Mouse (Mus musculus) ZHBTc4 (cell line): ENCODE measurements around the gene Pkd1l3.

Experiments used
- DNase-seq: peaks from one replicate; pipeline ENCODE4 v3.0.0-alpha.2; 2011; ENCODE audit warnings: low read depth, low spot score

The Pkd1l3 gene

DNA sequence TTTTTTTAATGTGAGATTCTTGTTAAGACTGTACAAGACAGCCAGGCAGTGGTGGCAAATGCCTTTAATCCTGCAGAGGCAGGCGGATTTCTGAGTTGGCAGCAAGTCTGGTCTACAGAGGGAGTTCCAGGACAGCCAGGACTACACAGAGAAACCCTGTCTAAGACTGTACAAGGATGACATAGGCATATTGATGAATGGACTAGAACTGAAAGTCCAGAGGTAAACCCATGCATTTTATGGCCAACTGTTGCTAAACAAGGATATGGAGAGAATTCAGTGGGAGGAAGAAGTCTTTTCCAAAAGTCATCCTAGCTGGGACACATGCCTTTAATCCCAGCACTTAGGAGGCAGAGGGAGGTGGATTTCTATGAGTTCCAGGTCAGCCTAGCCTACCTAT is 83.4 kb downstream of the Pkd1l3 start:
- DNase-seq: no peak

DNA sequence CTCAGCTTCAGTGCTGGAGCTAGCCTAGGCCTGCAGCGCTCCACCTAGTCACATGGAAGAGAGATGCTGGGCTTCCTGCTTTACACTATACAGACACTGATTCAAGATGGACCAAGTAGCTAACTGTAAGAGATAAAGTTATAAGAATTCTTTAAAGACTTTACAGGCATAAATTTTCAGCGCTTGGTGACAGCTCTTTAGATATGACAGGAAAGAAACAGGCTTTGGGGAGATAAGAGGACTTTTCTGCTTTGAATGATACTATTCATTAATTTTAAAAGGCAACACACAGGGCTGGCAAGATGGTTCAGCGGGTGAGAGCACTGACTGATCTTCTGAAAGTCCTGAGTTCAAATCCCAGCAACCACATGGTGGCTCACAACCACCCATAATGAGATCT is 84.2 kb downstream of the Pkd1l3 start:
- DNase-seq: no peak

DNA sequence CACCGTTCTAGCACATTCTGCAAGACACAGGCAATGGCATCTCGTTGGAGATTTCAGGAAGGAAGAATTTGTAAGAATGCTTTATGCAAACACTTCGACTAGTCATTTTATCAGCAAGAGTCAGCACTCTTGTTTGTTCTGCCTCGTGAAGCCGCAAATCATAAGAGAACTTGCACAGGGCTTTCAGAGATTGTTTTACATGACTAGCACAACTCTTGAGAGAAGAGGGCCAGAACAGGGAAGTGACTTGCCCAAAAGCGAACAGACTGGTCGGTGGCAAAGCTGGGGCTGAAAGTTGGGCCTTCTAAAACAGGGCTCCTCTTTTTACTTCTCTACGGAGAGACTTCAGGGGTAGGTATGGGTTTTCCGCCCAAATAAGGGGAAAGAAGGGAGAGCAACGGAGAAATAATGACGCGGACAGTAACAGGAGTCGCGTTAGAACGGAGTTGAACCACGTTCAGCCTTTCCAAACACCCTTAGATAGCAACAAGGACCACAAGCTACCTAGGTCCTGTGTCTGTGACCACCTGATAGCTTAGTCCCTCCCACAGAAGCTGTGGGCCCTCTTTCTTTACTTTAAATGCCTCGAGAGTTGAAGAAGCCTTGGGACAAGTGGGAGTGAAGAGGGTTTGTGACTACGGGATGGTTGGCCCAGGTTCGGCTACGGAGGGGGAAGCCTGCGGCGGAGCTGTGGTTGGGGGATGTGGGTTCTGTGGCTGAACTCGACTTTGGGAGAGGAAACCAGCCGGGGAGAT is 90.4 kb downstream of the Pkd1l3 start:
- DNase-seq: no peak

DNA sequence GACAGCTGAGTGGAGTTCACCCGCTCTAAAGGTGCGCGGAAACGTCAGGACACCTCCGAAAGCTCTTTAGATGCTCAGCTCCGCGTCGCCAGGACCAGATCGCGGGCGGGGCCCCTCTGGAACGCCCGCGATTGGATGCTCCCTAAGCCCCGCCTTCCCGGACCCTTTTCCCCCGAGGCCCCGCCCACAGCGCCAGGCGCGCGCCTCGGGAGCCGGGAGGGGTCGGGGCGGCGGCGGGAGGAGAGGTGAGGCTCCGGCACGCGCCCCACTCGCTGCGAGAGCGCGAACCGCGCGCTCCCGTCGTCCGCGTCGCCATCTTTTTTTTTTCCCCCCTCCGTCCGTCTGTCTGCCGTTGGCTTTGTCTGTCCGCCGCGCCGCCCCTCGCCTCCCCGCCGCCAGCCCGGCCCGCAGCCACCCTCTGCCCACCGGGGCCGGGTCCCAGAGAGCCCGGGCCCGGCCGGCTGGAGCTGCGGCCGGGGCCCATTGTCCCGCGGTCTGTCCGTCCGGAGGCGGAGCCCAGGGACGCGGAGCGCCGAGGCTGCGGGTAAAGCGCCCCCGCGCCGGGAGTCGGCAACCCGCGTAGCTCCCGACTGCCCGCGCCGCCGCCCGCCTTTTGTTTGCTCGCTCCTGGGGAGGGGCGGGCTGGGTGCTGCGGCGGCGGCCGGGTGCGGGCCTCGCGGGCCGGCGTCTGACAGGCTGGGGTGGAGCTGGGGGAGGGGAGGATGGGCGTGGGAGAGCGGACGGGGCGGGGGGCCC is 91.2 kb downstream of the Pkd1l3 start, which contains the start of gene Zfp821:
Zfp821 (plus strand) TSS at position 227 of the 756 bp plus-strand sequence.
- DNase-seq: peak; percentile 98

DNA sequence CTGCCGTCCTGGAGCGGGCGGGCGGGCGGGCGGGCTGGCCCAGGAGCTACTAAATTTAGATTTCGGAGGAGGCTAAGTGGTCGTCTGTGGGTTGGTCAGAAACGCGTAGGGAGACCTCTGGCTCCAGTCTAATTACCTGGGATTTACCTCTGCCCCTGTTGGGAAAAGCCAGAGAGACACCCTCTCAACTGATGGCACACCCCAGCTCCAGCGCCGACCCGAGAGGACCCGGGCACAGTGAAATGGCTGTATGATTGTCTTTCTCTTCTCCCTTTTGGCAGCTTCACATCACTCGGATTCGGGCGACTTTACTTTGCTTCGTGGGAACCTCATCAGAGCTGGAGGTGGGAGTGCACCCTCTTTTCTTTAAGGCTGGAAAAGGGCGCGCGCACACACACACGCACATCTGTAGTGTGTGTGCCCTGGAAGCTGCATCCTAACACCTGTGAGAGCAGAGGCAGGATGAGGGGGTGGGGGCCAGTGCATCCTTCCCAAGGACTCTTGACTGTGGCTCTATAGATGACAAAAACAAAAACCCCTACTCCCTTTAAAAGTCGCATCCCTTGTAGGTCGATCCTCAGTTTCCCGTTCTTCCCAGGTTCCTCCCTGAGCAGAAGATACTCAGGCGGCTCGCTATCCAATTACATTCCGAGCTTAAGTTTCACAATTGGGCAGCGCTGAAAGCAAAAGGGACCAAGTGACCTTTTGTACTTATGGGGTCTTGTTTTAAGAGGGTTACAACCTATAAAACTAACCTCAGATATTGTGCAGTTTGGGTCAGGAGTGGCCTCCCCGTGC is 92.0 kb downstream of the Pkd1l3 start:
- DNase-seq: no peak

DNA sequence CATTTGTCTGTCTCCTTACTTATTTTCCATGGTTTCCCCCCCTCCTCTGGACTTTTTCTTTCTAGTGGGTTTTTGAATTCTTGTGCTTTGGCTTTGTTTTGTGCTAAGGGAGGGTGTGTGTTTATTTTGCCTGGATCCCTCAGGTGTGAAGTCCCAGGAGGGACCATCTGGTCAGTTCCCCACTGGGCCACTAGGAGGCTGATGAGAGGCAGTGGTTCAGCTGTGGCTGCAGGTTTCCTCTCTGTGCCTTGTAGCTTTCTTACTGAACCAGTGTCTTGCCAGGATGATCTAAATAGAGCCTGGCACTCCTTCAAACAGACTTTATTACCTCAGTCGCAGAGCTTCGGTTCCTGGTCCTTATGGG is 92.5 kb downstream of the Pkd1l3 start:
- DNase-seq: peak; percentile 87

DNA sequence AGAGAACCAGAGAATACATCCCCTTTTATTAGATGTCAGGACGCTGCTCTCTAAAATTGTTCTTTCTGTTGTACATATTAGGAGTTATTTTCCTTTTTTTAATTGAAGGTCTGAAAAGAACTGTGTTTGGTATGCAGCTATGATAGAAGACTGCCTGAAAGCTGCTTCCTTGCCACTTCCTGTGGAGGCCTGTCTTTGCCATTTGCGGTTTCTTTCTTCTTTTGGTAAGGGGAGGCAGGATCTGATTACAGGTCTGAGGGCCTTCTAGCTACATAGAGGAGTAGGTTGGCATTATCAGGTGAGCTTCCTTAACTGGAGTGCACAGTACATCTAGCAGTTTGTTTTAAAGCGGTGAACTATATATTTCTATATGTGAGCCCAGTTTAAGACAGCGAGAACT is 93.6 kb downstream of the Pkd1l3 start:
- no peak for DNase-seq

DNA sequence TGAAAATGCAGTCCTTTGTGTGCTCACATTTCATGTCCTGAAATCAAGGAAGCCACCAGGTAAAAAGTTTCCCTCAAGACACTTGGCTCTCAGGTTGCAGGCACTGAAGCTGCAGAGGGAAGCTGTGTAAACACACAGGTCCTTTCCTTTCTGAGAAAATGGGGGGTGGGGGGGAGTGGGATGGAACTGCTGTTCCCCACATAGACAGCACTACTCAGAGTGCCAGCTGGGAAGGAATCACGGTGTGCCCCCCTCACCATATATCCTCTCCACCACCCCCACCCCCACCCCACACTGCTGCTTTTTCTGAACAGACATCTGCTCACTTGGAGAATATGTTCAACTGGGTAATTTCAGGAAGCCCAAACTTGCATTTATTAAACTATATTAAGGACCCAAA is 98.2 kb downstream of the Pkd1l3 start:
- no peak for DNase-seq

DNA sequence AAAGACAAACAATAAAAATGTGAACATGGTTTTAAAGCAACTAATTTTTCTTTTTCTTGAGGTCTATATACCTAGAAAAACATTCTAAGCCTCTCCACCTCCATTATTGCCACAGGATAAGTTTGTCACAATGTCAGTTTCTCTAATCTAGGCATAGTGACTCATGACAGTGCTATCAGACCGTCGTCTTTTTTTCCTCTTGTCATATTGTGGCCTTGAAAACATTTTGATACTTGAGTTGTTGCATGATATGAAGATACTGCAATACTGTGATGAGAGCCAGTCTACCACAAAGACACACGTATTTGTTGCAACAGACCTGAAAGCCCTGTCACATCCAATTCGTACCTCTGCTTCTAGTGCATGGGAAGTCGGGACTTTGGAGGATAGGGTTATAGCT is 100.6 kb downstream of the Pkd1l3 start:
- no peak for DNase-seq
